Mouse (Mus musculus): ENCODE data around the gene Ak8. TPM values are rescaled to one million over a fixed set of nuclear protein-coding genes. Genes with fewer than 3 reads are reported as not detected.

The Ak8 gene
- polyA plus RNA-seq, 1 experiment from 2014 or later: 0.81 TPM

DNA sequence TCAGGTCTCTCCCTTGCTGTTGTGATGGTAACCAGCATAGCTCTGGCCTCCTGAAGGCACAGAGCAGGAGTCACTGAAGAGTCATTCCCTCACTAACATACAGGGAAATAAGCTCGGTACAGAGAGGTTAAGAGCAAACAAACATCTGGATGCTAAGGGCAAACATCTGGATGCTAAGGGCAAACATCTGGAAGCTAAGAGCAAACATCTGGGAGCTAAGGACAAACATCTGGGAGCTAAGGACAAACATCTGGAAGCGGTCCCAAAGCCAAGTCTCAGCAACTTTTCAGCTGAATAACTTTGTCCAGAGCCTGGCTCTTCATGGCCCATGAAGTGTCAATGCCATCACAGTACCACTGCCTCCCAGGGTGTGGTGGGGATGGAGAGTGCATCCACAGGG is 99.6 kb downstream of the Ak8 start:
- Histone ChIP-seq H3K4me3 (replicated peaks) (no peak overlapping the region), H3K27me3 (replicated peaks) (no peaks in the 10 kb centered on the region), H3K9me3 (no peaks in the 10 kb centered on the region), H3K4me1 (no peaks in the 10 kb centered on the region), H3K4me2 (no peak overlapping the region), H3K36me3 (no peaks in the 10 kb centered on the region), H3K27ac (no peak overlapping the region), H3K9ac (no peak overlapping the region)
- no peak for ATAC-seq (ENCODE audit: insufficient read depth, low FRiP score, low read depth)
- WGBS: 48% methylated on average over 2 of the region's 2 CpGs

DNA sequence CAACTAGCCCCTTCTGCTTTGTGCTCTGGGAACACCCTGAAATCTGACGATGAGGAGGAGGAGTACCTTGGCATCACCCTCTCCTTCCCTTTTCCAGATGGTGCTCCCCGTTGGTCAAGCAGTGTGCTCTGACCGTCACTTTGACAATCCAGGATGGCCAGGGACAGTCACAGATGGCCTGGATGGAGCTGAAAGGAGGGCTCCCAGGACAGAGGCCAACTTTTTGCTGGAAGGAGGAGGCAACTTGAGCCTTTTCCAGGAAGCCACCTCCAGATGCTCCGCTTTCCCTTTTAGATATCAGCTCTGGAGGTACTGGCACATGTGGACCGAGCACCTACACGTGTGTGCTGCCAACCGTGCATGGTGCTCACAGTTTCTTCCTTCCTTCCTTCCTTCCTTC is 103.4 kb downstream of the Ak8 start:
- H3K36me3 ChIP-seq: no peaks in the 10 kb centered on the region
- 83% methylated on average over 7 of the region's 7 CpGs for WGBS

DNA sequence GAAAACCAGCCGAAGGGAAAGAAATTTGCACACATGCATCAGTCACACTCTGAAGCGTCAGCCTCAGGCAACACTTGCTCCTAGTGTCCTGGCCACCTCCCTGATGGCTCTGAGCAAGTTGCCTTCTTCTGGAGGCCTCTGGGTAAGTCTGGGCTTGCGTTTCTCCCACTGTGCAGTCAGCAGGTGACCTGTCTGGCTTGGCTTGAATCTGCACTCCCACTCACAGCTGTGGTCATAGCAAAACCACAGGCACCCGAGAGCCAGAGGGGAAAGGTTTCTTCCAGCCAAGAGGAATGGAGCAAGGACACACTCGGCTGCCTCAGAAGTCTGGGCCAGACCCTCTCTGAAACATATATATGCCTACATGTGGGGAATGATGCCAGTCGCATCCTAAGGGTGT is 108.9 kb downstream of the Ak8 start:
- no peaks in the 10 kb centered on the region for H3K27me3 ChIP-seq (replicated peaks)

More for the DNA sequence above, 103.4 kb downstream of the Ak8 start:
- H3K4me3 ChIP-seq (replicated peaks): no peak overlapping the region
- ATAC-seq (ENCODE audit: insufficient read depth, low FRiP score, low read depth): no peak
- H3K27ac ChIP-seq: no peak overlapping the region
- no peaks in the 10 kb centered on the region for H3K4me1 ChIP-seq
- H3K27me3 ChIP-seq (replicated peaks): no peaks in the 10 kb centered on the region
- no peaks in the 10 kb centered on the region for H3K9me3 ChIP-seq
- H3K4me2 ChIP-seq: no peak overlapping the region
- H3K9ac ChIP-seq: no peak overlapping the region

DNA sequence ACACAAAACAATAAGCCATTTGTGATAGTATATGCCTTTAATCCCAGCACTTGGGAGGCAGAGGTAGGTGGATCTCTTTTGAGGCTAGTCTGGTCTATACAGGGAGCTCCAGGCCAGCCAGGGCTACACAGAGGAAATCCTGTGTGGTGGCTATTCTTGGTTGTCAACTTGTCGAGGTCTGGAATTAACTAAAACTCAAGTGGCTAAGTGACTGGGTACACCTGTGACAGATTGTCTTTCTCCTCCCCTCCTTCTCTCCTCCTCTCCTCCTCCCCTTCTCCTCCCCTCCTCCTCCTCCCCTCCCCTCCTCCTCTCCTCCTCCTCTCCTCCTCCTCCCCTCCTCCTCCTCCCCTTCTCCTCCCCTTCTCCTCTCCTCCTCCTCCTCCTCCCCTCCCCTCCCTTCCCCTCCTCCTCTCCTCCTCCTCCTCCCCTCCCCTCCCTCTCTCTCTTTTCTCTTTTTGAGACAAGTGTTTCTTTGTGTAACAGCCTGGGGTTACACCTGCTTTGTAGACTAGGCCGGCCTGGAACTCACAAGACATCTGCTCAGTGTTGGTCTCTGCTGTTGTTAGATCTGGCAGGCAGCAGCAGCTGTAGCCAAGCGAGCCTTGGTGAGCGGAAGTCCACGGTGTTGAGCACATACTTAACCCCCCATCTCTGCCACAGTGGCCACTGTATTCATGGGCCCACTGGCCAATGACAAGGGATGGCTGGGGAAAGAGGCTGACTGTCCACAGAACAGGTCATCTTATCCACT is 110.5 kb downstream of the Ak8 start:
- WGBS: 52% methylated on average over 5 of the region's 5 CpGs
- Histone ChIP-seq H3K4me2 (no peak overlapping the region), H3K9ac (no peak overlapping the region), H3K27ac (no peak overlapping the region), H3K4me1 (no peaks in the 10 kb centered on the region), H3K9me3 (no peaks in the 10 kb centered on the region), H3K36me3 (no peaks in the 10 kb centered on the region), H3K4me3 (replicated peaks) (no peak overlapping the region), H3K27me3 (replicated peaks) (no peaks in the 10 kb centered on the region)
- ATAC-seq (ENCODE audit: insufficient read depth, low FRiP score, low read depth): no peak

More for the DNA sequence above, 108.9 kb downstream of the Ak8 start:
- Histone ChIP-seq H3K36me3 (no peaks in the 10 kb centered on the region), H3K4me2 (no peak overlapping the region), H3K9me3 (no peaks in the 10 kb centered on the region), H3K4me3 (replicated peaks) (no peak overlapping the region), H3K4me1 (no peaks in the 10 kb centered on the region), H3K27ac (no peak overlapping the region), H3K9ac (no peak overlapping the region)
- ATAC-seq (ENCODE audit: insufficient read depth, low FRiP score, low read depth): no peak
- 79% methylated on average over 6 of the region's 6 CpGs for WGBS

DNA sequence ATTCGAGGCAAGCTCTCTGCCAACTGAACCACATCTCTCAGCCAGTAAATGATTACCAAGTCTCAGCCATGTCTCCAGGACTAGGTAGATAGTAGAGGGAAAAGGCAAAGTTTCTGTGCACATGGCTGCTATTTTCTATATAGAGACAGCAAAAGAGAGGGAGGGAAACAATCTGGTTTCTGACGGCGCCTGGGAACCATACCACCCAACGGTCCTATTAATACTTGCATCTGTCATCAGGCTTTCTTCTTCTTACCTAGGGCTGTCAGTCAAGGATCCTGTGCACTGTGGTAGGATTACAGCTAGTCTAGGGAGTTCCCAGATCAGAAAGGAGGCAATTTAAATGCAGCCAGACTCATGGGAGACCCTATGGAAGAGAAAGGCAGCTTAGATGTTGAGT is 118.9 kb downstream of the Ak8 start:
- H3K9ac ChIP-seq: no peak overlapping the region
- H3K36me3 ChIP-seq: peaks cover 4% of the 10 kb centered on the region; the same call in 1 of the 2 replicates
- no peak overlapping the region for H3K4me3 ChIP-seq (replicated peaks)
- WGBS: 68% methylated on average over 4 of the region's 4 CpGs
- H3K27me3 ChIP-seq (replicated peaks): no peaks in the 10 kb centered on the region
- no peaks in the 10 kb centered on the region for H3K4me1 ChIP-seq
- H3K9me3 ChIP-seq: no peaks in the 10 kb centered on the region
- H3K27ac ChIP-seq: no peak overlapping the region
- no peak for ATAC-seq (ENCODE audit: insufficient read depth, low FRiP score, low read depth)
- H3K4me2 ChIP-seq: no peak overlapping the region

DNA sequence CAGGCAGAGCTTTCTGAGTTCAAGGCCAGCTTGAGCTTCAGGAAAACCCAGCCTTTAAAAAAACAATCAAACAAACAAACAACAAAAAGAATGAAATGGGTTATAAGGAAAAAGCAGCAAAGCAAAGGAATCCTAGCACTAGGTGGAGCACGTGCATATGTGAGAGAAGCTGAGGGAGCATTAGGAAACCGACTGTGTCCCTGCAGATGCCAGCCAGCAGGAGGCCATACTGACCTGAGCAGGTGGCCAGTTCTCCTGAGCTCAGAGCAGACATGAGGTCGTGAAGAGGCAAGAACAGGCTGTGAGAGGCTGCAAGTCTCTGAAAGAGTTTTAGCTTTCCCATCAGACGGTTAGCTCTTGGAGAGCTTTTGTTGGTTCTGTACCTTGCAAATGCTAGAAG is 129.3 kb downstream of the Ak8 start:
- H3K9me3 ChIP-seq: no peaks in the 10 kb centered on the region
- no peak overlapping the region for H3K4me3 ChIP-seq (replicated peaks)
- peaks cover 48% of the 10 kb centered on the region for H3K36me3 ChIP-seq
- H3K27ac ChIP-seq: no peak overlapping the region
- H3K4me1 ChIP-seq: no peaks in the 10 kb centered on the region
- no peaks in the 10 kb centered on the region for H3K27me3 ChIP-seq (replicated peaks)
- H3K4me2 ChIP-seq: no peak overlapping the region
- H3K9ac ChIP-seq: no peak overlapping the region
- WGBS: 38% methylated on average over 4 of the region's 4 CpGs
- ATAC-seq (ENCODE audit: insufficient read depth, low FRiP score, low read depth): no peak

DNA sequence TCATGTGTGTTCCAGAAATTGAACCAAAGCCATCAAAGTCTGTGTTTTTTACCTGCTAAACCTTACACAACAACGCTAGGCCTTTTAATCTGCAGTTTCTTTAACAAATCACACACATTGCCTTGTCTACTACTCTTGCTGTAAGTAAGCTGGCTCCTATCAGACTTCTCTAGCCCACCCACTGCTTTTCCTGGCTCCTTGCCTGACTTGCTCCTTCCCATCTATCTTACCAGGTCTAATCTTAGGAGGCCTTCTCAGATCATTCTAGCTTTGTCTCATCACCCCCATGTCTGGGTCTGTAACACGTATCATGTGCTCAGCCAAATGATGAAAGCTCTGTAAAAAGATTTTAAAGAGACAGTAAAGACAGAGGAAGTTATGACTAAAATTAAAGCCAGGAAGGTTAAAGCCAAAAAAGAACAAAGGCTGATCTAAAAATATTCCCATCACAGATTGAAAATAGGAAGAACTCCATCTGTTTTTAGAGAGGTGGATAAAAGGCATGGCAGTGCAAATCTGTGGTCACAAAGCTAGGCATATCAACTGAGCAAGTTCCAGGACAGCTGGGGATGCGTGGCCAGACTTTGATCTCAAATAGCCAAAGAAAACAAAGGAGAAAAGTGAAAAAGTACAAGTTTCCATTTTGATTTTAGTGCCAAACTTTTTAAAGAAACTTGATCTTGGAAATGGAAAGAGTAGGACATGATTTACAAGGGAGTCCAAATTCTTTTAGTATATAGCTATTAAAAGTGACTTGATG is 136.4 kb downstream of the Ak8 start:
- Histone ChIP-seq H3K4me2 (no peak overlapping the region), H3K27me3 (replicated peaks) (no peaks in the 10 kb centered on the region), H3K36me3 (peaks cover 19% of the 10 kb centered on the region), H3K9ac (no peak overlapping the region), H3K4me3 (replicated peaks) (no peak overlapping the region), H3K27ac (no peak overlapping the region; the same call in 1 of the 2 replicates), H3K4me1 (peaks cover 20% of the 10 kb centered on the region), H3K9me3 (no peaks in the 10 kb centered on the region)
- ATAC-seq (ENCODE audit: insufficient read depth, low FRiP score, low read depth): no peak
- WGBS: 57% methylated on average over 3 of the region's 3 CpGs

DNA sequence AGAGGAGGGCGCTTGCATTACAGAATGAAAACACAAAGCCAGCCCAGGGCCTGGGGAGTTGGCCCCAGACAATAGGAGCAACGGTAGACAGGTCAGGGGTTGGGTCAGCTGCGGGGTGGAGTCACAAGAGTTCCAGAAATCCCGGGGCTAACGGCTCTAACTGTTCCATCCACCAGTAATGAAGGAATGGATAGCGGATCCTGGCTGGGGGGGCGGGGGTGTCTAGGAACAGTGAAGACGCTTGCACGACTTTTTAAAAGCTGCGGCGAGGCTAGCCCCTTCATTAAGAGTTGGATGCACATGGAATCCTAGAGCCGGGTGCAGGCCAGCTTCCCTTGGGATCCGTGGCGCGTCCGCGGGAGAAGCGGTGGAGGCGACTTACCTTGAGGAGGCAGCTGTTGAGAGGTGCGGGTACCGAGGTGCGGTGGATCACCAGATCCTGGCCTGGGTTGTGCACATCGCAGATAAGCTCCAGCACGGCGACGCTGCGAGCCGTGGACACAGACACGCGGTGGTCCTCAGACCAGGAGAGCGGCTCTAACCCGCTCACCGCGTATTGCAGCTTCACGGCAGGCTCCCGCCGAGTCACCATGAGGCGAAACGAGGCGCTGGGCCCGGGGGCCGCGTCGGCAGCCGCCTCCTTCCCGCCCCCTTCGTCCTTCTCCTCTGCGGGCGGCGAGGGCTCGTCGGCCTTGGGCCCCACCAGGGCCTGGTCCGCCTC is 139.7 kb downstream of the Ak8 start:
- Histone ChIP-seq H3K9ac (peak overlapping the region; percentile 85), H3K9me3 (no peaks in the 10 kb centered on the region), H3K27ac (peak overlapping the region; percentile 94), H3K4me1 (peaks cover 26% of the 10 kb centered on the region), H3K4me3 (replicated peaks) (peak overlapping the region; percentile 77), H3K4me2 (peak overlapping the region; percentile 87), H3K36me3 (peaks cover 5% of the 10 kb centered on the region), H3K27me3 (replicated peaks) (no peaks in the 10 kb centered on the region)
- under 1% methylated on average over 53 of the region's 53 CpGs for whole genome bisulfite sequencing
- ATAC-seq (ENCODE audit: insufficient read depth, low FRiP score, low read depth): peak; percentile 34; the same call in 1 of the 2 replicates

DNA sequence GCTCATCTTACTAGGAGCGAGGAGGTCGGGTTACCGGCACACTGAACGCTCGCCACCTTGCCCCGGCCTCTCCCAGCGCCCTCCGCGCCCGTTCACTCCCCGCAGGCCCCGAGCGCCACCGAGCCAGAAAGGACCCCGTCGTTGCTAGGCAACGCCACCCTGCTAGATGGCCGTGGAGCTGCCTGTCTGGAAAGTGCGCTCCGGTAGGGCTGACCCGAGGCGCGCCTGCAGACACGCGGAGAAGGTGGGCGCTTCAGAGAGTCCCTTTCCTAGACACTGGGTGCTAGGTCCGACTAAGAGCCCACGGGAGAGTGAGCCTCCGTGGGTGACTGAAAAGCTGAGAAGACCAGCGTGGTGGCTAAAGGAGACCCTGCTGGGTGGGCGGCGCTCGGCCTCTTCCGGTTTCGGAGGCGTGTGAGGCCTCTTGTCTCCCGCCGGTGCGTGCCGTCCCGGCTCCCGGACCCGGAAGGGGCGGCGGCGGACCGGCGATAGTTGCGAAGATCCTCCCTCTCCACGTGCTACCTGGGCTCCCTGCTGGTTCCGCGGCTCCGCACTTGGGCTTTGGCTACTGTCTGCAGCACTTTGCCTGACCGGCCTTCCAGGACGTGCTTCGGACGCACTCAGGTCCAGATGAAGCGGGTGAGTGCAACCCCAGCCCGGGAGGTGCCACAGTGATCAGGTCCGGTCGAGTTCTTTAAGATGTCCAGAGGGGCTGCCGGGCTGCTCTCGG is 140.4 kb downstream of the Ak8 start, which contains the start of the genes Gtf3c4 and Ddx31:
TSS of gene Gtf3c4 (minus strand) at position 139 of the 730 bp plus-strand sequence.
TSS of gene Ddx31 (plus strand) at position 185 of the 730 bp plus-strand sequence.
- Histone ChIP-seq H3K9me3 (no peaks in the 10 kb centered on the region), H3K4me2 (peak within 1 kb of the TSS; percentile 87), H3K9ac (peak within 1 kb of the TSS; percentile 85), H3K36me3 (peaks cover 2% of the 10 kb centered on the region; the same call in 1 of the 2 replicates), H3K27ac (peak within 1 kb of the TSS; percentile 94), H3K27me3 (replicated peaks) (no peaks in the 10 kb centered on the region), H3K4me1 (peaks cover 26% of the 10 kb centered on the region), H3K4me3 (replicated peaks) (peak within 1 kb of the TSS; percentile 77)
- WGBS: 0% methylated on average over 63 of the region's 63 CpGs
- peak; percentile 93 for ATAC-seq (ENCODE audit: insufficient read depth, low FRiP score, low read depth)

DNA sequence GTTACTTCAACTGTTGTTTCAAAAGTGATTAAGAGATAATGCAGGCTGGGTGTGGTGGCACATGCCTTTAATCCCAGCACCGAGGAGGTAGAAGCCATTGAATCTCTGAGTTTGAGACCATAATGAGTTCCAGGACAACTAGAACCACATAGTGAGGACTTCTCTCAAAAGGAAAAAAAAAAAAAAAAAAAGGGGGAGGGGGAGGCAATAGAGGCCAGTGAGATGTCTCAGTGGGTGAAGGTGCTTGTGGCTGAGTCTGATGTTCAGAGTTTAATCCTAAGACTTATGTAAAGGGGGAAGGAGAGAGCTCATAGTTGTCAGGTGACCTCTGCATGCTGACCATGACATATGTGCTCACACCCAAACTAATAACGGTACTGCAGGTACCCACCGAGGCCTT is 142.1 kb downstream of the Ak8 start:
- Histone ChIP-seq H3K9me3 (no peaks in the 10 kb centered on the region), H3K27ac (no peak overlapping the region), H3K4me2 (peak overlapping the region; percentile 87), H3K27me3 (replicated peaks) (no peaks in the 10 kb centered on the region), H3K4me1 (peaks cover 24% of the 10 kb centered on the region), H3K4me3 (replicated peaks) (peak overlapping the region; percentile 77; the same call in 1 of the 2 replicates), H3K36me3 (peaks cover 2% of the 10 kb centered on the region; the same call in 1 of the 2 replicates), H3K9ac (no peak overlapping the region)
- no peak for ATAC-seq (ENCODE audit: insufficient read depth, low FRiP score, low read depth)
- WGBS: 59% methylated on average over 3 of the region's 3 CpGs

DNA sequence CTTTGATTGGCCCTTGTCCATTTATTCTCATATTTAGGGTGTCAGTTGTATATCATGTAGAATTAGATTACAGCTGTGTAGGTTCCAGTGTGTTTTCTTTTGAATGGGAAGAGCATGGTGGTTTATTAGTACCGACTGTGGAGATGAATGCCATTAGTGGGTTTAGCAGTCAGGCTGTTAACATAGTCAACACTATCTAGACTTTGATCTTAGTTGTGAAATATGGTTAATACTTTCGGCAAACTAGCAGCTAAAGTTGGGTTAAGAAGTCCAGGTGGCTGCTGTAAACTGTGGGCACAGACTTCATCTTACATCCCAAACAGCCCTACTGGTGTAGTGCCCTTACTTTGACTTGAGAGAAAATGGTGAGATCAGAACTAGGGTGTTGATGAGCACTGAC is 148.9 kb downstream of the Ak8 start:
- WGBS: 82% methylated on average over 2 of the region's 2 CpGs
- no peak overlapping the region for H3K27ac ChIP-seq
- ATAC-seq (ENCODE audit: insufficient read depth, low FRiP score, low read depth): no peak
- H3K4me1 ChIP-seq: no peaks in the 10 kb centered on the region
- H3K9ac ChIP-seq: no peak overlapping the region
- H3K4me3 ChIP-seq (replicated peaks): no peak overlapping the region
- no peaks in the 10 kb centered on the region for H3K27me3 ChIP-seq (replicated peaks)
- H3K4me2 ChIP-seq: no peak overlapping the region
- no peaks in the 10 kb centered on the region for H3K9me3 ChIP-seq
- H3K36me3 ChIP-seq: peaks cover 25% of the 10 kb centered on the region

All from stomach, embryonic 15.5 days (tissue).